ENCODE assay signal across 20 mouse cellular contexts in genomic region chr4:129854615-129855014, GRCm38 (mm10). TPM values are rescaled to one million over a fixed set of nuclear protein-coding genes. Genes with fewer than 3 reads are reported as not detected.
DNase-seq lines count a peak whose midpoint lies in the region; ATAC-seq and TF ChIP-seq lines count a peak whose summit lies in the region.
"Had no signal": no experiment of that assay in that cellular context is flagged by ENCODE, and none has a peak within 500 bp of the region (broad histone marks: within the 10 kb centered on the region; RNA-seq: fewer than 3 reads in every experiment).

No protein-coding gene starts in this region.

- no peaks in the 10 kb centered on the region for H3K27me3 ChIP-seq in heart, embryonic 12.5 days (replicated peaks)
- no peaks in the 10 kb centered on the region for H3K27me3 ChIP-seq in heart, adult 2 months (ENCODE audit: control insufficient read depth, insufficient read depth, low read length)
- H3K27me3 ChIP-seq in liver, adult 2 months (ENCODE audit: control insufficient read depth, insufficient read depth, low read length): no peaks in the 10 kb centered on the region
- H3K27me3 ChIP-seq in MEL (ENCODE audit: control insufficient read depth in 1 of 2, insufficient read depth in 2 of 2, low read length in 2 of 2): no peaks in the 10 kb centered on the region
- no peaks in the 10 kb centered on the region for H3K27me3 ChIP-seq in liver, embryonic 15.5 days
- H3K27me3 ChIP-seq in forebrain, embryonic 11.5 days (ENCODE audit: control insufficient read depth, insufficient read depth, low read length): no peaks in the 10 kb centered on the region
- H3K27me3 ChIP-seq: embryonic facial prominence, embryonic 13.5 days; hindbrain, embryonic 15.5 days; limb, embryonic 12.5 days; Patski; stomach, embryonic 15.5 days had no signal

- DNase-seq in heart, adult 2 months: no peak
- DNase-seq in liver, adult 2 months (ENCODE audit: extremely low read depth, low read depth, low spot score): no peak
- DNase-seq in liver: no peak
- DNase-seq in MEL (ENCODE audit: low read depth, low spot score): no peak
- no peak for DNase-seq in right cerebral cortex, adult 2 months (ENCODE audit: low spot score in 2 of 2)
- DNase-seq in forebrain, embryonic 11.5 days (ENCODE audit: low spot score): no peak
- DNase-seq: B cell, adult 2 months; cerebellum, adult 9-11 months; forebrain, postnatal 0 days; layer of hippocampus, adult 9-11 months; lung, embryonic 14.5 days; lung, postnatal 4 days; retina, postnatal 1 day had no signal

- peaks cover 31% of the 10 kb centered on the region for H3K36me3 ChIP-seq in heart, embryonic 12.5 days
- H3K36me3 ChIP-seq in heart, adult 2 months (ENCODE audit: control insufficient read depth, insufficient read depth, low read length): no peaks in the 10 kb centered on the region
- peaks cover 2% of the 10 kb centered on the region; the same call in 1 of the 2 replicates for H3K36me3 ChIP-seq in liver, adult 2 months (ENCODE audit: control insufficient read depth, insufficient read depth, low read length)
- 0 out of 4 replicates have a peak, but pooled peaks cover 0 to 2% of the 10 kb centered on the region in 2 experiments for H3K36me3 ChIP-seq in MEL (ENCODE audit: control insufficient read depth in 1 of 2, insufficient read depth in 2 of 2, low read length in 2 of 2)
- H3K36me3 ChIP-seq in liver, embryonic 15.5 days (replicated peaks): peaks cover 22% of the 10 kb centered on the region
- H3K36me3 ChIP-seq in forebrain, embryonic 11.5 days (ENCODE audit: control insufficient read depth, insufficient read depth, low read length): no peaks in the 10 kb centered on the region; the same call in 1 of the 2 replicates

- no peak overlapping the region for H3K4me3 ChIP-seq in heart, embryonic 12.5 days
- no peak overlapping the region for H3K4me3 ChIP-seq in heart, adult 2 months
- H3K4me3 ChIP-seq in liver, adult 2 months (ENCODE audit: insufficient read depth, low read depth, low read length): no peak overlapping the region
- no peak overlapping the region for H3K4me3 ChIP-seq in MEL (ENCODE audit: control insufficient read depth in 1 of 2, insufficient read depth in 1 of 2, low read depth in 2 of 2, low read length in 2 of 2)
- no peak overlapping the region for H3K4me3 ChIP-seq in liver, embryonic 15.5 days (replicated peaks)
- H3K4me3 ChIP-seq in forebrain, embryonic 11.5 days (ENCODE audit: low read depth, low read length): no peak overlapping the region
- H3K4me3 ChIP-seq: embryonic facial prominence, embryonic 13.5 days; hindbrain, embryonic 15.5 days; limb, embryonic 12.5 days; stomach, embryonic 15.5 days had no signal

- peak overlapping the region; percentile 28; the same call in 1 of the 2 replicates for H3K27ac ChIP-seq in heart, embryonic 12.5 days (ENCODE audit: poor library complexity, severe bottlenecking)
- no peak overlapping the region for H3K27ac ChIP-seq in heart, adult 2 months
- H3K27ac ChIP-seq in liver, adult 2 months (replicated peaks; ENCODE audit: insufficient read depth, low read depth, low read length): peak overlapping the region; percentile 20
- H3K27ac ChIP-seq in MEL (ENCODE audit: control insufficient read depth, low read depth, low read length): no peak overlapping the region
- peak overlapping the region; percentile 0; the same call in 1 of the 2 replicates for H3K27ac ChIP-seq in liver, embryonic 15.5 days (replicated peaks)
- H3K27ac ChIP-seq in forebrain, embryonic 11.5 days (ENCODE audit: low read depth, low read length): no peak overlapping the region
- H3K27ac ChIP-seq: embryonic facial prominence, embryonic 13.5 days; limb, embryonic 12.5 days; stomach, embryonic 15.5 days had no signal

- intact Hi-C loops in heart, adult 2 months (cut with DNase I): loop anchor here (2.0 kb wide), 1 partner anchor 60 kb away; no protein-coding TSS in a partner anchor

- H3K79me2 ChIP-seq in heart, adult 2 months (replicated peaks; ENCODE audit: control insufficient read depth, insufficient read depth, low read length): no peaks in the 10 kb centered on the region
- H3K79me2 ChIP-seq in liver, adult 2 months (ENCODE audit: control insufficient read depth, insufficient read depth, low read length): no peaks in the 10 kb centered on the region
- H3K79me2 ChIP-seq in MEL (ENCODE audit: control insufficient read depth, insufficient read depth, low read length, poor library complexity): no peaks in the 10 kb centered on the region

- H3K9ac ChIP-seq in heart, embryonic 12.5 days: no peak overlapping the region
- H3K9ac ChIP-seq in heart, adult 2 months (ENCODE audit: low read depth, low read length): no peak overlapping the region
- H3K9ac ChIP-seq in liver, adult 2 months (ENCODE audit: low read depth, low read length): no peak overlapping the region
- no peak overlapping the region for H3K9ac ChIP-seq in MEL (ENCODE audit: control insufficient read depth, low read depth, low read length, poor library complexity, severe bottlenecking)
- H3K9ac ChIP-seq in liver, embryonic 15.5 days: no peak overlapping the region
- H3K9ac ChIP-seq in forebrain, embryonic 11.5 days (ENCODE audit: low read length): no peak overlapping the region
- H3K9ac ChIP-seq: embryonic facial prominence, embryonic 13.5 days; forebrain, postnatal 0 days; hindbrain, embryonic 15.5 days; limb, embryonic 12.5 days; lung, embryonic 14.5 days; stomach, embryonic 15.5 days had no signal

- no peak for TF ChIP-seq EP300 in heart, adult 2 months (IDR thresholded peaks at IDR 0.05; ENCODE audit: insufficient read depth, low read depth, low read length)
- TF ChIP-seq EP300 in MEL (IDR thresholded peaks at IDR 0.05; ENCODE audit: low read depth in 1 of 2, low read length in 2 of 2): no peak

- TF ChIP-seq CTCF in heart, adult 2 months (IDR thresholded peaks at IDR 0.05): no peak
- no peak for TF ChIP-seq CTCF in liver, adult 2 months (IDR thresholded peaks at IDR 0.05; ENCODE audit: low read depth, low read length)
- TF ChIP-seq CTCF in MEL (IDR thresholded peaks at IDR 0.05 in 2 of 3, conservative IDR thresholded peaks at IDR 0.05 in 1 of 3; ENCODE audit: control insufficient read depth in 1 of 3, insufficient read depth in 1 of 3, low read depth in 2 of 3, low read length in 3 of 3, poor library complexity in 1 of 3, severe bottlenecking in 1 of 3): no peak

- no peak for ATAC-seq in heart, embryonic 12.5 days (ENCODE audit: insufficient number of reproducible peaks, low FRiP score)
- no peak for ATAC-seq in liver, embryonic 15.5 days (ENCODE audit: insufficient read depth)
- ATAC-seq in forebrain, embryonic 11.5 days (replicated peaks; ENCODE audit: low FRiP score): no peak
- ATAC-seq: forebrain, postnatal 0 days; Patski had no signal

- H3K4me2 ChIP-seq in heart, embryonic 12.5 days: no peak overlapping the region
- H3K4me2 ChIP-seq in liver, embryonic 15.5 days: peak overlapping the region; percentile 33; the same call in 1 of the 2 replicates
- H3K4me2 ChIP-seq in forebrain, embryonic 11.5 days (ENCODE audit: low read depth, low read length, severe bottlenecking): no peak overlapping the region
- H3K4me2 ChIP-seq: embryonic facial prominence, embryonic 13.5 days; hindbrain, embryonic 15.5 days; limb, embryonic 12.5 days; lung, embryonic 14.5 days; stomach, embryonic 15.5 days had no signal

- WGBS in heart, embryonic 12.5 days: 64% methylated on average over 3 of the region's 3 CpGs
- WGBS in heart, adult 2 months: 64% methylated on average over 3 of the region's 3 CpGs
- 57% methylated on average over 3 of the region's 3 CpGs for whole genome bisulfite sequencing in liver, adult 2 months
- 72% methylated on average over 3 of the region's 3 CpGs for WGBS in liver, embryonic 15.5 days (ENCODE audit: insufficient replicate concordance)
- 92% methylated on average over 3 of the region's 3 CpGs for WGBS in forebrain, embryonic 11.5 days

- H3K9me3 ChIP-seq in heart, embryonic 12.5 days (replicated peaks): no peaks in the 10 kb centered on the region
- no peaks in the 10 kb centered on the region for H3K9me3 ChIP-seq in MEL (replicated peaks; ENCODE audit: insufficient read depth, low read length)
- H3K9me3 ChIP-seq in liver, embryonic 15.5 days (replicated peaks): no peaks in the 10 kb centered on the region
- no peaks in the 10 kb centered on the region for H3K9me3 ChIP-seq in forebrain, embryonic 11.5 days (ENCODE audit: control insufficient read depth, low read length)
- H3K9me3 ChIP-seq: embryonic facial prominence, embryonic 13.5 days; hindbrain, embryonic 15.5 days; limb, embryonic 12.5 days; stomach, embryonic 15.5 days had no signal

- H3K4me1 ChIP-seq in heart, embryonic 12.5 days (replicated peaks): peaks cover 19% of the 10 kb centered on the region
- H3K4me1 ChIP-seq in heart, adult 2 months (ENCODE audit: control insufficient read depth, insufficient read depth, low read length): peaks cover 11% of the 10 kb centered on the region
- peaks cover 12% of the 10 kb centered on the region for H3K4me1 ChIP-seq in liver, adult 2 months (ENCODE audit: control insufficient read depth, insufficient read depth, low read length)
- H3K4me1 ChIP-seq in MEL (ENCODE audit: control insufficient read depth in 1 of 2, insufficient read depth in 2 of 2, low read length in 2 of 2): peaks cover 2 to 6% of the 10 kb centered on the region in 2 experiments; a peak in 2 of 4 replicates
- peaks cover 30% of the 10 kb centered on the region for H3K4me1 ChIP-seq in liver, embryonic 15.5 days (replicated peaks)
- no peaks in the 10 kb centered on the region for H3K4me1 ChIP-seq in forebrain, embryonic 11.5 days (replicated peaks; ENCODE audit: control insufficient read depth, insufficient read depth, low read length)
- H3K4me1 ChIP-seq: stomach, embryonic 15.5 days had no signal

- no peak for TF ChIP-seq RAD21 in MEL (IDR thresholded peaks at IDR 0.05; ENCODE audit: low read depth, low read length)

- TF ChIP-seq POLR2A in heart, adult 2 months (IDR thresholded peaks at IDR 0.05; ENCODE audit: insufficient read depth, low read depth, low read length): no peak
- no peak for TF ChIP-seq POLR2A in liver, adult 2 months (IDR thresholded peaks at IDR 0.05; ENCODE audit: extremely low read depth, insufficient read depth, low read length)
- TF ChIP-seq POLR2A in MEL (IDR thresholded peaks at IDR 0.05; ENCODE audit: control insufficient read depth in 1 of 2, insufficient read depth in 1 of 2, low read depth in 1 of 2, low read length in 2 of 2, poor library complexity in 1 of 2): no peak

TF ChIP-seq in MEL, 35 proteins besides CTCF, POLR2A, EP300 and RAD21 (continues in another document):
- peak; percentile 62; the same call in 1 of the 2 replicates for TF ChIP-seq POLR2AphosphoS2 (IDR thresholded peaks at IDR 0.05; ENCODE audit: low read length)

RNA-seq across cellular contexts. Expression of gene Ptp4a2, which starts 43.6 kb away (rescaled TPM):
- polyA plus RNA-seq in heart, embryonic 12.5 days (2016; fragmentation: Nextera tagmentation; extraction: Ambion mirVana): 372 and 428 TPM in 2 replicates
- 100 to 1,000 TPM; 194 to 199 TPM for total RNA-seq in heart, adult 2 months (2021)
- 51.6 and 110 TPM in 2 replicates for polyA plus RNA-seq in heart, adult 2 months (2012; rRNA removed)
- total RNA-seq in liver, adult 2 months (2014; rRNA removed): 58.4 and 63.4 TPM in 2 replicates
- polyA plus RNA-seq in liver, adult 2 months (2012; rRNA removed): 41.1 and 49.5 TPM in 2 replicates
- total RNA-seq in MEL (2012; rRNA removed): 119 and 124 TPM in 2 replicates
- 100 to 1,000 TPM; 118 to 619 TPM for polyA plus RNA-seq in MEL (2012; ENCODE audit: insufficient read depth in 1 of 2, insufficient read length in 2 of 2, low read depth in 1 of 2, low replicate concordance in 2 of 2, missing spikeins in 1 of 2)
- polyA plus RNA-seq in liver, embryonic 15.5 days (2015; fragmentation: Nextera tagmentation; extraction: Ambion mirVana): 140 and 174 TPM in 2 replicates
- polyA plus RNA-seq in forebrain, embryonic 11.5 days (2014; fragmentation: Nextera tagmentation; extraction: Ambion mirVana): 355 and 395 TPM in 2 replicates

Comparison
In these comparisons a context has a peak if more than half of its experiments do, and no peak if none do; other contexts are left out.
1. H3K27ac ChIP-seq: peak in heart, embryonic 12.5 days (single experiment), liver, adult 2 months (single experiment) and liver, embryonic 15.5 days (single experiment); none in heart, adult 2 months (single experiment), MEL (single experiment) and forebrain, embryonic 11.5 days (single experiment).